Mouse (Mus musculus): ENCODE measurements around the gene Ddr2. TPM values are rescaled to one million over a fixed set of nuclear protein-coding genes. Genes with fewer than 3 reads are reported as not detected.

Gene Ddr2
- polyA plus RNA-seq, 1 experiment, result 13.7 TPM

DNA sequence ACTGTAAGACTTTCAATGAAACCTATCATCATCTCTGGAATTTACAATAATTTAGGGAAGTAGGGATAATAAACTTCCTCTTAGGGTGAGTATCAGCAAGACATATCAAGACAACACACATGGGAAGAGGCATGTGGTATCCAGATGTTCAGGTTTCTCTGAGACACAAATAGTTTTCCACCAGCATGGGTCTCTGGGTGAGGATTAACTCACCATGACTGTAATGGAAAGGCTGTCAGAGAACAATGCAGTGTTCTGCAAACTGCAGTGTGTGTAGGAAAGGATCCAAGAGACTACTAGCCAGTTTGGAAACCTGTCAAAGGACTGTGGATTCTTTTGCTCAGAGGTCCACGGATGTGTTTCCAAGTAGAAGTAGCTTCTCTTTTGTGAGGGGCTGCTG is 124.4 kb downstream of the Ddr2 start:
- Histone ChIP-seq H3ac (ENCODE audit: control insufficient read depth, insufficient read length, low read depth) (no peak overlapping the region), H3K27me3 (ENCODE audit: control insufficient read depth, insufficient read depth, insufficient read length) (no peaks in the 10 kb centered on the region), H3K36me3 (ENCODE audit: control insufficient read depth, insufficient read depth) (peaks cover 58% of the 10 kb centered on the region), H3K79me3 (ENCODE audit: low read depth) (no peaks in the 10 kb centered on the region), H3K79me2 (ENCODE audit: control insufficient read depth, insufficient read depth) (no peaks in the 10 kb centered on the region), H3K4me3 (ENCODE audit: insufficient read depth, poor library complexity, severe bottlenecking) (no peak overlapping the region)
- TF ChIP-seq USF1 (IDR thresholded peaks at IDR 0.05; ENCODE audit: low read depth) (no peak), FOSL1 (IDR thresholded peaks at IDR 0.05; ENCODE audit: insufficient read depth, low read length, poor library complexity, severe bottlenecking) (no peak), CEBPB (IDR thresholded peaks at IDR 0.05; ENCODE audit: low read depth) (no peak), MYOD1 (IDR thresholded peaks at IDR 0.05; ENCODE audit: control insufficient read depth, insufficient read length, low read depth) (no peak), CTCF (IDR thresholded peaks at IDR 0.05; ENCODE audit: control insufficient read depth, insufficient read depth, insufficient read length) (no peak), MYOG (IDR thresholded peaks at IDR 0.05; ENCODE audit: control insufficient read depth, extremely low read depth, insufficient read length) (no peak), MAX (IDR thresholded peaks at IDR 0.05) (no peak)

DNA sequence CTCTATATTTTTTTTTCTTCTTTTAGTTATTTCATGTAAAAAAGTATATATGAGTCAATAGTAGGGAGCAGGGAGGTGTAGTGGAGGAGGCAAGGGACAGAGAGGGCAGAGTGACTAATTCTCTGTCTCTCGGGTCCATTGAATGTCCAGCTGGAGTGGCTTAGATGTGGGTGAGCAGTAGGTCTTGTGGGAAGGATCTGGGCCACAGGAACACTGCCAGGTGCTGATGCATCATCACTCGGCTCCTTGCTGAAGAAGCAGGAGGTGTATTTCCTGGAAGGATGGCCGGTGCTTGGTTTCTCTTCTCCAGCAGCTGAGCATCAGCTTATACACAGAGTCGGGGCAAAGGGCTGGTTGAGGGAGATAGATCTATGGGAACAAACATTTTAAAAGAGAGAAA is 132.9 kb downstream of the Ddr2 start:
- H3K36me3 ChIP-seq (ENCODE audit: control insufficient read depth, insufficient read depth), result peaks cover 40% of the 10 kb centered on the region
- no peaks in the 10 kb centered on the region for H3K27me3 ChIP-seq (ENCODE audit: control insufficient read depth, insufficient read depth, insufficient read length)
- no peaks in the 10 kb centered on the region for H3K79me2 ChIP-seq (ENCODE audit: control insufficient read depth, insufficient read depth)
- no peaks in the 10 kb centered on the region for H3K79me3 ChIP-seq (ENCODE audit: low read depth)
- no peak overlapping the region for H3K4me3 ChIP-seq (ENCODE audit: insufficient read depth, poor library complexity, severe bottlenecking)
- no peak overlapping the region for H3ac ChIP-seq (ENCODE audit: control insufficient read depth, insufficient read length, low read depth)
- no peak for TF ChIP-seq MYOD1 (IDR thresholded peaks at IDR 0.05; ENCODE audit: control insufficient read depth, insufficient read length, low read depth)
- no peak for TF ChIP-seq FOSL1 (IDR thresholded peaks at IDR 0.05; ENCODE audit: insufficient read depth, low read length, poor library complexity, severe bottlenecking)
- no peak for TF ChIP-seq CEBPB (IDR thresholded peaks at IDR 0.05; ENCODE audit: low read depth)
- no peak for TF ChIP-seq CTCF (IDR thresholded peaks at IDR 0.05; ENCODE audit: control insufficient read depth, insufficient read depth, insufficient read length)
- TF ChIP-seq MYOG (IDR thresholded peaks at IDR 0.05; ENCODE audit: control insufficient read depth, extremely low read depth, insufficient read length), result no peak
- no peak for TF ChIP-seq USF1 (IDR thresholded peaks at IDR 0.05; ENCODE audit: low read depth)
- TF ChIP-seq MAX (IDR thresholded peaks at IDR 0.05), result no peak

DNA sequence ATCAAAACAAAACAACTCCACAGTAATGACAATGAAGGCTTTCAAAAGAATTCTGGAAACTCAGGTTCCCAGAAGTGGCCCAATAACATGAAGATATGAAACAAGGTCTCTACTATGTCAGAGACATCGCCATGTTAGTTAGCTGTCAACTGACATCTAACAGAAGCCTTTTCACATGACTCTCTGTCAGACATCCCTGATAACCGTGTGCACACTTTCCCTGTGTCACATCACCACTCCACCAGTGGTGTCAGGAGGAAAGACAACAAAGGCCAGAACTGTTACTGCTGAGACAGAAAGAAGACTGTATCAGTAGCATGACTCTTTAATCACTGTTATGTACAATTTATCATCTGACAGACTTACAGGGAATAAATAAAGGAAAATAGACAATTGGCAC is 138.6 kb downstream of the Ddr2 start:
- no peak overlapping the region for H3ac ChIP-seq (ENCODE audit: control insufficient read depth, insufficient read length, low read depth)
- H3K4me3 ChIP-seq (ENCODE audit: insufficient read depth, poor library complexity, severe bottlenecking), result no peak overlapping the region
- peaks cover 18% of the 10 kb centered on the region for H3K36me3 ChIP-seq (ENCODE audit: control insufficient read depth, insufficient read depth)
- TF ChIP-seq MYOG (IDR thresholded peaks at IDR 0.05; ENCODE audit: control insufficient read depth, extremely low read depth, insufficient read length) (no peak), MYOD1 (IDR thresholded peaks at IDR 0.05; ENCODE audit: control insufficient read depth, insufficient read length, low read depth) (no peak), CEBPB (IDR thresholded peaks at IDR 0.05; ENCODE audit: low read depth) (no peak), CTCF (IDR thresholded peaks at IDR 0.05; ENCODE audit: control insufficient read depth, insufficient read depth, insufficient read length) (no peak), FOSL1 (IDR thresholded peaks at IDR 0.05; ENCODE audit: insufficient read depth, low read length, poor library complexity, severe bottlenecking) (no peak), MAX (IDR thresholded peaks at IDR 0.05) (no peak), USF1 (IDR thresholded peaks at IDR 0.05; ENCODE audit: low read depth) (no peak)
- no peaks in the 10 kb centered on the region for H3K27me3 ChIP-seq (ENCODE audit: control insufficient read depth, insufficient read depth, insufficient read length)
- H3K79me3 ChIP-seq (ENCODE audit: low read depth), result peaks cover 4% of the 10 kb centered on the region
- peaks cover 9% of the 10 kb centered on the region for H3K79me2 ChIP-seq (ENCODE audit: control insufficient read depth, insufficient read depth)

DNA sequence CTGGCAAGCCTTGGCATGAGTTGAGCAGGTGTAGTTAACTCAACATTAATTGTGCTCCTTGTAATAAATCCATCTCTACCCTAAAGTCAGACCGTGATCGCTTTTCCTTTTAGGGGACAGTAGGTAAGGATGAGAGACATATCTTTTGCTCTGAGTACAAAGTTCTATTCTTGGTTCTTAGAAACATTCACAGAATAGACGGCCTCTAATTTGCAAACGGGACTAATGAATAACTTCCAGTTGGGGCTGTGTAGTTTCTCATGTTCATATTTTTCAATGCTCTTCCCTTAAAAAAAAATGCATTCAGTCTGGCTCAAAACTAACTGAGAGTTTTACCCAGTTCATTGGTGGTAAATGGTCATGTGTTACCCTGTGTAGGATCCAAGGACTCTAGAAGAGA is 139.6 kb downstream of the Ddr2 start:
- no peak overlapping the region for H3K4me3 ChIP-seq (ENCODE audit: insufficient read depth, poor library complexity, severe bottlenecking)
- no peak for TF ChIP-seq MYOD1 (IDR thresholded peaks at IDR 0.05; ENCODE audit: control insufficient read depth, insufficient read length, low read depth)
- TF ChIP-seq MYOG (IDR thresholded peaks at IDR 0.05; ENCODE audit: control insufficient read depth, extremely low read depth, insufficient read length), result no peak
- TF ChIP-seq CTCF (IDR thresholded peaks at IDR 0.05; ENCODE audit: control insufficient read depth, insufficient read depth, insufficient read length), result no peak
- no peak for TF ChIP-seq FOSL1 (IDR thresholded peaks at IDR 0.05; ENCODE audit: insufficient read depth, low read length, poor library complexity, severe bottlenecking)
- TF ChIP-seq CEBPB (IDR thresholded peaks at IDR 0.05; ENCODE audit: low read depth), result no peak
- no peak for TF ChIP-seq USF1 (IDR thresholded peaks at IDR 0.05; ENCODE audit: low read depth)
- no peak for TF ChIP-seq MAX (IDR thresholded peaks at IDR 0.05)

DNA sequence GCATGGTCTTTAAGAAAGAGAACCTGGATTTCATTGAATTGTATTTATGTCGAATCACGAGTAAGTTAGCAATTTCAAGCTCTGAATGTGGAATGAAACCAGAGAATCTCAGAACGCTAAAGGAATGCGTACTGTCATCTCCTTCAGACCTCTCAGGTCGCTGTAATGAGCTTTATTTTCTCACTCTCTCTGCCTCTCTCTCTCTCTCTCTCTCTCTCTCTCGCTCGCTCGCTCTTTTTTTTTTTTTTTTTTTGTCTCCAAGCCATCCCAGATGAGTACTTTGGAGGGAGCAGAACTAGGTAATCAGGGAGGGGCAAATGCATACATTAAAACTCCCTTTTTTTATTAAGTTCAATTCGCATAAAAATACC is 141.1 kb downstream of the Ddr2 start:
- Histone ChIP-seq H3K4me3 (ENCODE audit: insufficient read depth, poor library complexity, severe bottlenecking) (peak overlapping the region; percentile 27), H3K79me2 (ENCODE audit: control insufficient read depth, insufficient read depth) (peaks cover 9% of the 10 kb centered on the region), H3ac (ENCODE audit: control insufficient read depth, insufficient read length, low read depth) (peak overlapping the region; percentile 58), H3K36me3 (ENCODE audit: control insufficient read depth, insufficient read depth) (peaks cover 15% of the 10 kb centered on the region), H3K27me3 (ENCODE audit: control insufficient read depth, insufficient read depth, insufficient read length) (no peaks in the 10 kb centered on the region), H3K79me3 (ENCODE audit: low read depth) (peaks cover 5% of the 10 kb centered on the region)
- no peak for TF ChIP-seq CTCF (IDR thresholded peaks at IDR 0.05; ENCODE audit: control insufficient read depth, insufficient read depth, insufficient read length)
- no peak for TF ChIP-seq MAX (IDR thresholded peaks at IDR 0.05)
- no peak for TF ChIP-seq USF1 (IDR thresholded peaks at IDR 0.05; ENCODE audit: low read depth)
- TF ChIP-seq FOSL1 (IDR thresholded peaks at IDR 0.05; ENCODE audit: insufficient read depth, low read length, poor library complexity, severe bottlenecking), result no peak
- no peak for TF ChIP-seq MYOG (IDR thresholded peaks at IDR 0.05; ENCODE audit: control insufficient read depth, extremely low read depth, insufficient read length)
- TF ChIP-seq CEBPB (IDR thresholded peaks at IDR 0.05; ENCODE audit: low read depth), result no peak
- no peak for TF ChIP-seq MYOD1 (IDR thresholded peaks at IDR 0.05; ENCODE audit: control insufficient read depth, insufficient read length, low read depth)

More for the DNA sequence above, 139.6 kb downstream of the Ddr2 start:
- peaks cover 5% of the 10 kb centered on the region for H3K79me3 ChIP-seq (ENCODE audit: low read depth)
- no peak overlapping the region for H3ac ChIP-seq (ENCODE audit: control insufficient read depth, insufficient read length, low read depth)
- peaks cover 15% of the 10 kb centered on the region for H3K36me3 ChIP-seq (ENCODE audit: control insufficient read depth, insufficient read depth)
- peaks cover 9% of the 10 kb centered on the region for H3K79me2 ChIP-seq (ENCODE audit: control insufficient read depth, insufficient read depth)
- H3K27me3 ChIP-seq (ENCODE audit: control insufficient read depth, insufficient read depth, insufficient read length), result no peaks in the 10 kb centered on the region
